Mouse (Mus musculus): Measurements from ENCODE around the gene Palm3.
A peak's percentile ranks its signal among the peaks of the same experiment; 100 is the strongest.

Palm3 gene

DNA sequence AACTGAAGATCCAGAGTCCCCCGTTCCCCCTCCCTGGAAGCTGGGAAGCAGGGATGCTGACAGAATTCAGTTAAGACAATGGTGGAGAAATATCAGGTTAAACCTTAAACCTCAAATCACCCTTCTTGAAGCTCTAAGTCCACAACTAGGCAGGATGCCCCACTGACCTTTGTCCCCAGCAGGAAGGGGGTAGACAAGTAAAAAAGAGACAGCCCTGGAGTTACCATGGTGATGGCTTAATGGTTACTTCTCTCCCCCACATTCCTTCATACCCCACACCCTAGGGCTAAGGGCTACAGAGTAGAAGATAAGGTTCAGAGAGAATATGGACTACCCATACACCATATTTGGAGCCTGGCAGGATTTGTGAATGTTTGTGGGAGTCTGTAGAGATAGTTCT lies 2.4 kb downstream of the Palm3 start:
- DNase-seq (ENCODE audit: low spot score in 2 of 2) = no peak

DNA sequence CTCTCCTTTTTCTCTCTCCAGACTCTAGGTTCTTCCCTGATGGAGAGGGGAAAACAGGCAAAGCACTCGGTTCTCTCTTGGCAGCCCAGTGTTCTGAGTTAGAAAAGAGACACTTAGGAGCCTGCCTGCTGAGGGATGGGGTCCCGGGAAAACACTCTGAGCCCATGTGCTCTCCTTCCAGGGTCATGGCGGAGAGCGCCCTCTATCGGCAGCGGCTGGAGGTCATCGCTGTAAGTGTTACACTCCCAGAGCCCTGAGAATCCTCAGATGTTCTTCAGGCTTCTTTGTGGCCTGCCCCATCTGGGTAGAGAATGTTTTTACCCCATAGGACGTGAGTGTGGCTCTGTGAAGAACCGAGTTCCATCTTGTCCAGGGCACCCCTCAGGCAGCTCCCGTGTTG lies 2.9 kb downstream of the Palm3 start:
- peak in 1 of 2 experiments; percentile 63 for DNase-seq (ENCODE audit: low spot score in 2 of 2)

GRCm38 (mm10) chr8:84025863-84026262 lies 4.6 kb downstream of the Palm3 start:
- peak in 1 of 2 experiments; percentile 32 for DNase-seq (ENCODE audit: low spot score in 2 of 2)

- DNase-seq (ENCODE audit: low spot score in 2 of 2) = no peak
Observed at GRCm38 (mm10) chr8:84027449-84027848, 6.2 kb downstream of the Palm3 start.

- no peak for DNase-seq (ENCODE audit: low spot score in 2 of 2)
Observed at GRCm38 (mm10) chr8:84029272-84029671, 8.0 kb downstream of the Palm3 start.

GRCm38 (mm10) chr8:84032777-84033176 lies 11.5 kb downstream of the Palm3 start:
- DNase-seq (ENCODE audit: low spot score in 2 of 2) = no peak

GRCm38 (mm10) chr8:84038015-84038414 lies 16.7 kb downstream of the Palm3 start:
- no peak for DNase-seq (ENCODE audit: low spot score in 2 of 2)

DNA sequence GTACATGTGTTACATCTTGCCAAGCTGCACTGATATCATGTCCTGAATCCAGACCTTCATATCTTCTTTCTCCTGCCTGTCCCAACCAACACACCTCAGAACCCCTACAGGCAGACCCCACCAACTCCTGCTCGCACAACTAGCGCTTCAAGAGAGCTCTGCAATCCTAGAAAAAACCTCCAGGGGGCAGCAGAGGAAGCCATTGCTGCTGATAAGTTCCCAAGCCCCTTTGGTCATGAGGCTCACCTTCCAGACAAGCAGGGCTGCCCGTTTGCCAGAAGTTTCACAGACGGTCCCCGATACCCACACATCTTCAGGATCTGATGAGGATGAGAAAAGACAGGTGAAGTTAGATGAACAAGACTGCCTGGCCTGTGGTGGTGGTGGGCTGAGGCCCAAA lies 17.8 kb downstream of the Palm3 start:
- DNase-seq (ENCODE audit: low spot score in 2 of 2) = peak; percentile 67 to 83

GRCm38 (mm10) chr8:84042066-84042947 lies 21.0 kb downstream of the Palm3 start, which contains the start of gene Il27ra:
Il27ra (minus strand) TSS chr8:84042589.
- peak in 1 of 2 experiments; percentile 47 for DNase-seq (ENCODE audit: low spot score in 2 of 2)

DNA sequence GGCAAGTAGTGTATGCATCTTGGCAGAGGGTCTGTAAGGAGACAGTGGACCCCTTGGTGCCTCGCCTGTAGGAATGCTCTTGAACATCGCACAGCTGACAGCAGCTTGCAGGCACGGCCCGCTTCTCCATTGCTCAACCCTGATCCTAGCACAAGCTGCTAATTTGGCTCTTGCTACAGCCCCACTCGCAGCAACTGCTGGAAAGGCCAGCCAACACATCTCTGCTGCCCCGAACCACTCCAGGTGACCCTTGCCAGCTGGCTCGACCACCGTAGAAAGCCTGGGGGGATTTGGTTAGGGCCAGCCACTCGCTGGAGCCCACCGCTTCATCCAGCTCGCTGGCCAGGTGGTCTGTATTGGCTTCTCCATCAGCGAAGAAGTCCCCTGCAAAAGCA lies 21.7 kb downstream of the Palm3 start:
- DNase-seq (ENCODE audit: low spot score in 2 of 2) = peak in 1 of 2 experiments; percentile 49

GRCm38 (mm10) chr8:84044103-84044502 lies 22.8 kb downstream of the Palm3 start:
- DNase-seq (ENCODE audit: low spot score in 2 of 2) = no peak

DNA sequence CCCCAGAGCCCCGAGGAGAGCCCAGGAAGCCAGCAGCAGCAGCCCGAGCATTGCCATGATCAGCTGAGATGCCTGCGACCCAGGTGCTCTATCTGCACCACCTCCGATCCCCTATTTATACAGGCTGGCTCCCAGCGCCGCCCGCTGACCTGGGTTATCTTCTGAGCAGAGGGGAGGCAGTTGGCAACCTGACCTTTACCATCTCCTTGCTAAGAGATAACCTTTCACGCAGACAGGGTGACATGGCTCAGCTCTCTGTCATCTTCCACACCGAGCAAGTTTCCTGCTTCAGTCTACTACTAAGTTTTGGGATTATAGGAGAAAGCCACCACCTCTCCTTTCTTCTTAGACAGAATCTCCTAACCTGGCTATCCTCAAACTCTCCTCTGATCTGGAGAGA lies 23.6 kb downstream of the Palm3 start, which contains the start of gene Rln3:
Gene Rln3, minus strand, starts transcription at position 101 of the 400 bp plus-strand sequence.
- no peak for DNase-seq (ENCODE audit: low spot score in 2 of 2)

DNA sequence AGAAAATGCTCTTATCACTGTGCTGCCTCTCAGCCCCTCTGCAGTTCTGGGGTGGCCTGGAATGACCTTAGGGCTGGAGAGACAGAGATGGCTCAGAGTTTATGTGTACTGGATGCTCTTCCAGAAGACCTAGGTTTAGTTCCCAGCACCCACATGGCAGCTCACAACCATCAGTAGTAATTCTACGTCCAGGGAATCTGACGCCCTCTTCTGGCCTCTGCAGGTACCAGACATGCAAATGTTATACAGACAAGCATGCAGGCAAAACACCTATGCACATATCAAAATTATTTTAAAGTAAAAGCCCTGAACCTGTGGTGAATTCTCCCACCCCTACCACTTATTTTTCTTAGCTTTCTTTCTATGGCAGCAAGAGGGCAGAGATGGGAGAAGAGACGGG lies 25.2 kb downstream of the Palm3 start:
- no peak for DNase-seq (ENCODE audit: low spot score in 2 of 2)

- no peak for DNase-seq (ENCODE audit: low spot score in 2 of 2)
Observed at GRCm38 (mm10) chr8:84048171-84048570, 26.9 kb downstream of the Palm3 start.

GRCm38 (mm10) chr8:84052746-84053145 lies 31.5 kb downstream of the Palm3 start:
- DNase-seq (ENCODE audit: low spot score in 2 of 2) = no peak

DNA sequence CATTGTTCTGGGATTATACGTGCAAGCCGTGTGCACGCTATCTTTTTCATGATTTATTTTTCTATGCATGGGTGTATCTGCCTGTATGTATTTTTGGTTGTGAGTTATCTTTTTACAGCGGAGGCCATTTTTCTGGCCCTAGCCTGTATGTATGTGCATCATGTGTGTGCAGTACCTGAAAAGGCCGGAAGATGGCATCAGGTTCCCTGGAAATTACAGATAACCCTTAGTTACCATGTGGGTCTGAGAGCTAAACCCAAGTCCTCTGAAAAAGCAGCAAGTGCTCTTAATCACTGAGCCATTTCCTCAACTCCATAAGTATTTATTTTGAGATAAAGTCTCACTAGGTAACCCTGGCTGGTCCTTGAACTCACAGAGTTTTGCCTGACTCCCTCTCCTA lies 32.0 kb downstream of the Palm3 start:
- DNase-seq (ENCODE audit: low spot score in 2 of 2) = no peak

DNA sequence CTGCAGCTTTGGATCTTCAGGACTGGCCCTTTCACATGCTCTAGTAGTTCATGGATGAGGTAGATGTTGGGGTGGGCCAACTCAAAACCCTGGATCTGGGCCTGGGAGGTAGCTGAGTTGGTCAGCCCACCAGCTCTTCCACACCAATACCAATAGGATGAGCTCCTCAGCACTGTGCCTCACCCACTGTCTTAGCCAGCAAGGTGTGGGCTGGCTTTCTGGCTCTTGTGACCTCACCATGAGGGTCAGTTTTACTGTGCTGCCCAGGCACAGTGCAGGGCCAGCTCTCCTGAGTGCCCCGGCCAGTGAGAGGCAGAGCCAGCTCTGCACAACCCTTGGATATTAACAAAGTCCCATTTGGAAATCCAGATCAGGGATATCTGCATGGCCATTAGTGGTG lies 36.6 kb downstream of the Palm3 start:
- DNase-seq (ENCODE audit: low spot score in 2 of 2) = no peak

DNA sequence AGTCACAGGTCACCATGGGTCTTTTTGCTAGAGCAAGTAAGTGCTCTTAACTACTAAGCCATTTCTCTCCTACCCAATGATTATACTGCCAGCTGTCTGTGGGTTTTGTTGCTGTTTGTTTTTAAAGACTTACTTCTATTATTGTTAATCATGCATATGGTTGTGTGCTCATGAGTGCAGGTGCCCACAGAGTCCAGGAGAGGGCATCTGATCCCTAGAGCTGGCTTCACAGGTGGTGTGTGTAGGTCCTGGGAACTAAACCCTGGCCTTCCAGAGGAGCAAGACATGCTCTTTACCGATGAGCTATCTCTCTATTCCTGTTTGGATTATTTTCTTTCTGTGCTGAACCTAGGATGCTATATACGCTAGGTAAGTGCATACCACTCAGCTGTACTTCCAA lies 38.0 kb downstream of the Palm3 start:
- DNase-seq (ENCODE audit: low spot score in 2 of 2) = no peak

- DNase-seq (ENCODE audit: low spot score in 2 of 2) = no peak
Observed at GRCm38 (mm10) chr8:84060245-84060644, 39.0 kb downstream of the Palm3 start.

DNA sequence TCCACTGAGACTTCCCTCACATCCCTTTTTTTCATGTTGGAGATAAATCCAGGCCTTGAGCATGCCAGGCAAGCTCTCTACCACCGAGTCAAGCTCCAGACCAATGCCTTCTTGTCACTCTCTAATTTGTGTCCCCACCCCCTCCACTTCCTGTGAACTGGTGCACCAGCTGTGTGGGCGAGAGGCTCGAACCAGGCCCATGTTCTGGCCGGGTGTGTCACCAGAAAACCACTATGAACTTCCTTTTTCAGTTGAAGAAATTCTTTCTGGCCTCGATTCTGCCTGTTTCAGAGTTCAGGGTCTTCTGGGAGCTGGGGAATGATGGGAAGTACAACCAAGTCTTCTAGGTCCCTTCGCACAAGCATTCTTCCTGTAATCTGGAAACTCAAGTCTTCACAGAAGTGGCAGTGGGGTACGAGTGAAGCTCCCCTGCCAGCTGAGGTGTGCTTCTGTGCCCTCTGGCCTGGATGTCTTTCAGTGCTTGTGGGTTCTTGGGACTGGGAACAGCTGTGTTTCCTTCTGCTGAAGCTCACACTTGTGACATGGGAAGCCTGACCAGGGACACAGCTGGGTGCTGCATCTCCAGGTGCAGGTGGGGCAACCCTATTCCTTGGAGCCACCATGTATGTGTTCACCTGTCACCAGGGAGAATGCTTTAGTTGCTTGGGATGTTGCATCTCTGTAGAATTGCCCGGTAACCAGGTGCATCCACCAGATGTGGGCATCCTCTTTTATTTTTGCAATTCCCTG lies 42.8 kb downstream of the Palm3 start:
- DNase-seq (ENCODE audit: low spot score in 2 of 2) = no peak

- DNase-seq (ENCODE audit: low spot score in 2 of 2) = no peak
Observed at GRCm38 (mm10) chr8:84065037-84065436, 43.8 kb downstream of the Palm3 start, which contains the start of gene Gm10643. Gm10643 (minus strand) TSS chr8:84065137.

DNA sequence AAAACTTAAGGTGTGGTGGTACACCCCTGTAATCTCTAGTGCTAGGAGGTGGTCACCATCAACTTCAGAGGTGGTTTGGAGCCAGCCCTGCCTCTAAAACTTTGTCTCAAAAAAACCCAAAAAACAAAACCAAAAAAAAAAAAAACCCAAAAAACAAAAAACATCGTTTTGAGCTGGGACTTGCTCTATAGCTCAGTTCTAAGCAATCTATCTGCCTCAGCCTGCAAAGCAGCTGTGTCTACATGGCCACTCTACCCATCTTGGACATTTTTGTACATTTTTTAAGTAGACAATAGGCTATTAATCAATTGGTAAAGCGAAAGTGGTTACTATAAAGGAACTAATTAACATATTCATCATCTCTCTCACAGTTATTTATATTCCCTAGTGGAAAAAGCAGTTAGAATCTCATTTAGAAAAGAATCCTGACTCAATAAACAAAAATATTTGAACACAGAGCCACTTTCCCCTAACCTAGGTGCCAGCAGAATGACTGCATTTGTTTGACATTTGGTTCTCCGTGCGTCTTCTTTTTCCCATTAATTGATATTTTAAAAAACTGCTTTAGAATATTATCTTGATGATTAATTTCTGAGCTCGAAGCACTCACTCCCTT lies 44.3 kb downstream of the Palm3 start:
- no peak for DNase-seq (ENCODE audit: low spot score in 2 of 2)
